Mouse (Mus musculus) heart, postnatal 14 days (tissue): ENCODE measurements at regions not wholly inside any gene's neighbourhood (a gene's known extent, or its start where the extent isn't known, plus 50 kb on each side); places are given as distances from the start of the nearest gene placed in this dataset.

Source experiments
- DNase-seq, 2 experiments: peaks; one replicate each; pipeline ENCODE4 v3.0.0; 2021 to 2022
- intact Hi-C: fragments of 180-260 bp; cut with DNase I; formaldehyde crosslinking; loops from one replicate; pipeline ENCODE4 v1.15.1; 2025

DNA sequence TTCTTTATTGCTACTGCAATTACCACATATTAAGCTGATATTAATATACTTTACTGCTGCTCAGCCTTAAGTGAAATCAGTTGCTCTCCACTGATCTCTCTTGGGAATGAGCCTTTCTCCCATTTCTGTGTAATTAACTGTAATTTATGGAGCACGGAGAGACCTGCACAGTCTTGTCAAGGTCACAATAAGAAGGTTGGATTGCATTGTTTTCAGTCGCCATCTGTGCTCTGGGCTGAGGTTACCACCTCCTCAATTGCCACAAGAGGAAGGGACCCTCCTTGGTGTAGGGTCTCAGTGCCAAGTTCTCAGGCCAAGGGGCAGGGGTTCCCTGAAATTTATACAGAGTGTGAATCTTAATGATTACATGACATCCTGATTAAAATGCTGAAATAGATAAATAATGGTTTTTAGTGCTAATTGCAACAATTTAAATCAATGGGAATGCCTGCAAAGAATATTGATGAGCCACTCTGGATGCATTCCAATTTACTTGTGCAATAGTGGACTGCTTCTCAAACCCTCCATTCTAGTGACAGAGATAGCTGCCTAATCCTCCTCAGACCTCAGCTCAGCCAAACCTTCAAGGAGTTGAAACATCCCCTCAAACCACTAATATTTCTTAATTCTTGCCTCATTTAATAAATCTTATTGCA, 332.3 kb downstream of the Mat2b start:
- intact Hi-C loops, result no loop called here

More for the DNA sequence above, 332.3 kb downstream of the Mat2b start:
- no peak for DNase-seq
